In genomic region chr1:132168115-132168767, GRCm38 (mm10) we compare ENCODE assay signal across 9 mouse cellular contexts. TPM values are rescaled to one million over a fixed set of nuclear protein-coding genes. Genes with fewer than 3 reads are reported as not detected.
DNase-seq lines count a peak whose midpoint lies in the region; ATAC-seq lines count a peak whose summit lies in the region.
"Had no signal": no experiment of that assay in that cellular context is flagged by ENCODE, and none has a peak within 500 bp of the region (broad histone marks: within the 10 kb centered on the region; RNA-seq: fewer than 3 reads in every experiment).

No protein-coding gene starts in this region.

- no peak overlapping the region for H3K9ac ChIP-seq in heart, embryonic 15.5 days
- H3K9ac ChIP-seq in embryonic facial prominence, embryonic 15.5 days: no peak overlapping the region
- no peak overlapping the region for H3K9ac ChIP-seq in limb, embryonic 13.5 days

- peaks cover 9% of the 10 kb centered on the region for H3K4me1 ChIP-seq in heart, embryonic 15.5 days (replicated peaks)
- H3K4me1 ChIP-seq in embryonic facial prominence, embryonic 15.5 days: peaks cover 7% of the 10 kb centered on the region; the same call in 1 of the 2 replicates
- H3K4me1 ChIP-seq in limb, embryonic 13.5 days: peaks cover 14% of the 10 kb centered on the region

- H3K4me3 ChIP-seq in heart, embryonic 15.5 days: peak overlapping the region; percentile 22
- H3K4me3 ChIP-seq in embryonic facial prominence, embryonic 15.5 days (replicated peaks): peak overlapping the region; percentile 25
- peak overlapping the region; percentile 22 for H3K4me3 ChIP-seq in limb, embryonic 13.5 days

- no peaks in the 10 kb centered on the region for H3K36me3 ChIP-seq in heart, embryonic 15.5 days
- no peaks in the 10 kb centered on the region for H3K36me3 ChIP-seq in embryonic facial prominence, embryonic 15.5 days
- H3K36me3 ChIP-seq in limb, embryonic 13.5 days: no peaks in the 10 kb centered on the region

- intact Hi-C loops in heart, postnatal 36 days (cut with DNase I): no loop called here

- peaks cover 12% of the 10 kb centered on the region for H3K27me3 ChIP-seq in heart, embryonic 15.5 days
- H3K27me3 ChIP-seq in embryonic facial prominence, embryonic 15.5 days: peaks cover 3% of the 10 kb centered on the region; the same call in 1 of the 2 replicates
- peaks cover 39% of the 10 kb centered on the region for H3K27me3 ChIP-seq in limb, embryonic 13.5 days

- H3K9me3 ChIP-seq in heart, embryonic 15.5 days (replicated peaks): no peaks in the 10 kb centered on the region
- H3K9me3 ChIP-seq in embryonic facial prominence, embryonic 15.5 days (replicated peaks): no peaks in the 10 kb centered on the region
- H3K9me3 ChIP-seq in limb, embryonic 13.5 days: no peaks in the 10 kb centered on the region

- H3K27ac ChIP-seq in heart, embryonic 15.5 days: no peak overlapping the region
- no peak overlapping the region for H3K27ac ChIP-seq in embryonic facial prominence, embryonic 15.5 days (replicated peaks)
- H3K27ac ChIP-seq in limb, embryonic 13.5 days: no peak overlapping the region

- ATAC-seq in heart, embryonic 15.5 days (replicated peaks; ENCODE audit: insufficient number of reproducible peaks, insufficient read depth, low FRiP score, low read depth): 0 out of 2 replicates have a peak, but pooled peaks have one; percentile 31
- ATAC-seq in embryonic facial prominence, embryonic 15.5 days (ENCODE audit: insufficient number of reproducible peaks, low FRiP score, low TSS enrichment, low read depth): no peak
- no peak for ATAC-seq in limb, embryonic 13.5 days (ENCODE audit: low FRiP score, low read depth)

- DNase-seq in heart, postnatal 36 days: no peak
- peak; percentile 60 for DNase-seq in R1 (ENCODE audit: low read depth, low spot score)
- DNase-seq in retina, postnatal 1 day: peak; percentile 66
- DNase-seq in c-Kit-positive CD71-positive TER-119-positive erythroid progenitor cells, embryonic 14.5 days (ENCODE audit: low spot score): no peak
- no peak for DNase-seq in MN1 (ENCODE audit: low spot score)

- WGBS in heart, embryonic 15.5 days: 8% methylated on average over 12 of the region's 12 CpGs
- 6% methylated on average over 12 of the region's 12 CpGs for WGBS in embryonic facial prominence, embryonic 15.5 days
- 7% methylated on average over 12 of the region's 12 CpGs for WGBS in limb, embryonic 13.5 days

- H3K4me2 ChIP-seq in heart, embryonic 15.5 days: peak overlapping the region; percentile 58
- H3K4me2 ChIP-seq in embryonic facial prominence, embryonic 15.5 days (replicated peaks): peak overlapping the region; percentile 51
- peak overlapping the region; percentile 56 for H3K4me2 ChIP-seq in limb, embryonic 13.5 days (replicated peaks)

RNA-seq across cellular contexts. Expression of gene Lemd1, which starts 23.0 kb away (rescaled TPM):
- not detected in 2 replicates for polyA plus RNA-seq in heart, embryonic 15.5 days (2015; fragmentation: Nextera tagmentation; extraction: Ambion mirVana)
- total RNA-seq in heart, postnatal 36 days (2021): not detected
- 0.79 and 0.91 TPM in 2 replicates for polyA plus RNA-seq in embryonic facial prominence, embryonic 15.5 days (2015; fragmentation: Nextera tagmentation; extraction: Ambion mirVana)
- polyA plus RNA-seq in limb, embryonic 13.5 days (2015; fragmentation: Nextera tagmentation; extraction: Ambion mirVana): 0.69 and 1.1 TPM in 2 replicates
- total RNA-seq: liver, adult 2 months had no signal
- polyA plus RNA-seq: liver, adult 2 months had no signal

RNA-seq across cellular contexts. Expression of gene AC124108.1, which starts 23.0 kb away (rescaled TPM):
- 0.04 TPM in 1 of 2 replicates, not detected in the other for polyA plus RNA-seq in heart, embryonic 15.5 days (2015; fragmentation: Nextera tagmentation; extraction: Ambion mirVana)
- not detected for total RNA-seq in heart, postnatal 36 days (2021)
- 0.37 and 0.43 TPM in 2 replicates for polyA plus RNA-seq in embryonic facial prominence, embryonic 15.5 days (2015; fragmentation: Nextera tagmentation; extraction: Ambion mirVana)
- 0.19 and 0.43 TPM in 2 replicates for polyA plus RNA-seq in limb, embryonic 13.5 days (2015; fragmentation: Nextera tagmentation; extraction: Ambion mirVana)
- total RNA-seq: liver, adult 2 months had no signal
- polyA plus RNA-seq: liver, adult 2 months had no signal

RNA-seq across cellular contexts. Expression of gene Cdk18, which starts 28.8 kb away (rescaled TPM):
- polyA plus RNA-seq in heart, embryonic 15.5 days (2015; fragmentation: Nextera tagmentation; extraction: Ambion mirVana): 1.8 and 2.6 TPM in 2 replicates
- total RNA-seq in heart, postnatal 36 days (2021): 10 to 100 TPM; 16.5 to 17.9 TPM
- polyA plus RNA-seq in embryonic facial prominence, embryonic 15.5 days (2015; fragmentation: Nextera tagmentation; extraction: Ambion mirVana): 3.1 and 3.7 TPM in 2 replicates
- polyA plus RNA-seq in limb, embryonic 13.5 days (2015; fragmentation: Nextera tagmentation; extraction: Ambion mirVana): 2.7 and 3.6 TPM in 2 replicates

Comparison
In these comparisons a context has a peak if more than half of its experiments do, and no peak if none do; other contexts are left out.
1. DNase-seq: peak in R1 (single experiment) and retina, postnatal 1 day (single experiment); none in heart, postnatal 36 days (0 of 2), c-Kit-positive CD71-positive TER-119-positive erythroid progenitor cells, embryonic 14.5 days (single experiment) and MN1 (single experiment).
2. Peak in every context shown above with its lines, with median percentiles within 50 percentile points of each other: H3K4me2 ChIP-seq and H3K4me3 ChIP-seq.